Mouse (Mus musculus) ES-E14 (cell line): ENCODE results near the gene Slc10a7.

Source experiments
- CHD2 ChIP-seq: IDR thresholded peaks from 2 replicates; pipeline ENCODE4 v1.6.1; 2014; ENCODE audit warnings: mild to moderate bottlenecking, low read depth, low read length, inconsistent platforms
- HCFC1 ChIP-seq: IDR thresholded peaks from 2 replicates; pipeline ENCODE4 v1.6.1; 2012; ENCODE audit warnings: low read length, inconsistent platforms, borderline replicate concordance; ENCODE audit not compliant: insufficient read depth
- MAFK ChIP-seq: IDR thresholded peaks from 2 replicates; pipeline ENCODE4 v1.6.1; 2014; ENCODE audit warnings: mild to moderate bottlenecking, low read depth, low read length, inconsistent platforms; ENCODE audit not compliant: insufficient read depth
- ZC3H11A ChIP-seq: IDR thresholded peaks from 2 replicates; pipeline ENCODE4 v1.6.1; 2012; ENCODE audit warnings: low read depth, mild to moderate bottlenecking, inconsistent platforms, low read length, borderline replicate concordance
- ZNF384 ChIP-seq: IDR thresholded peaks from 2 replicates; pipeline ENCODE4 v1.6.1; 2012; ENCODE audit warnings: low read depth, low read length, inconsistent platforms

DNA sequence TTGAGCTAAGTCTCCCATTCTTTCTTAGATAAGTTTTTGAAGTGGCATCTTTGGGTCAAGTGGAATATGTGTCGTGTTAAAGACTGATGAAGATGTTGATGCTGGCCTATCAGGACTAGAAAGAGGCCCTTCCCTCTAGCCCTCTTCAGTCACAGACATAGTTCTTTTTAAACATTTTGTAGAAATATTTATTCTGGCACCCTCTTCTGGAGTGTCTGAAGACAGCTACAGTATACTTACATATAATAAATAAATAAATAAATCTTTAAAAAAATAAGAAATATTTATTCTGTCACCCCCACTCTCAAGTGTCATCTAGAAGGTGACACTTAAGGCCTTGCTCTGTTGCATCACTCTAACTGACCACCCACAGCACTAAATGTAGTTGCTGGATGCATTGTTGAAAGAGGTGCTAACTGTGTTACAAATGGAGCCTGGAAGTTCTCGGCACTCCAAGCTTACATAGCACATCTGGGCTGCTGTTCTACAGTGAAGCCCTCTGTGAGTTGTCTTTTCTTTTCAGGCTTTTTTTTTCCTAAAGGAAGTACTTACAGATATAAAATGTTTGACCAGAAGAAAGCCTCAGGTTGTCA lies 54.4 kb downstream of the Slc10a7 start:
- TF ChIP-seq ZC3H11A (no peak), MAFK (no peak), CHD2 (no peak), HCFC1 (no peak), ZNF384 (no peak)
